Mouse (Mus musculus) forebrain, embryonic 10.5 days (tissue): Measurements from ENCODE around the gene Exo1. TPM values are rescaled to one million over a fixed set of nuclear protein-coding genes. Genes with fewer than 3 reads are reported as not detected.

Experiments
- DNase-seq: peaks from one replicate; pipeline ENCODE4 v3.0.0-alpha.2; 2017; ENCODE audit warnings: low spot score; ENCODE audit errors: extremely low spot score
- H3K27ac ChIP-seq: fragments of 300-500 bp; sonication (generic); 2 replicates; pipeline ENCODE4 v1.5.1; 2016; ENCODE audit warnings: mild to moderate bottlenecking
- H3K27me3 ChIP-seq: fragments of 300-500 bp; sonication (generic); 2 replicates; pipeline ENCODE4 v1.6.1; 2016; ENCODE audit warnings: mild to moderate bottlenecking; ENCODE audit not compliant: poor library complexity, severe bottlenecking
- H3K36me3 ChIP-seq: fragments of 300-500 bp; sonication (generic); replicated peaks from 2 replicates; pipeline ENCODE4 v1.6.1; 2016; ENCODE audit warnings: mild to moderate bottlenecking, moderate library complexity
- H3K4me1 ChIP-seq: fragments of 300-500 bp; sonication (generic); 2 replicates; pipeline ENCODE4 v1.6.1; 2016
- H3K4me3 ChIP-seq: fragments of 300-500 bp; sonication (generic); 2 replicates; pipeline ENCODE4 v1.5.1; 2016; ENCODE audit warnings: mild to moderate bottlenecking, moderate library complexity
- H3K9me3 ChIP-seq: fragments of 300-500 bp; sonication (generic); 2 replicates; pipeline ENCODE4 v1.6.1; 2016; ENCODE audit warnings: mild to moderate bottlenecking, moderate library complexity
- WGBS: fragments of 180-500 bp; shearing (Covaris S2); methylation state at CpG from one replicate; pipeline ENCODE4 v1.1.7; 2016; 5-methylcytosine and 5-hydroxymethylcytosine counted together
- polyA plus RNA-seq: library from polyadenylated mRNA; unstranded; fragments of >200 nt; fragmentation: Nextera tagmentation; extraction: Ambion mirVana; gene quantifications from 2 replicates; pipeline ENCODE4 v1.2.1, GENCODE M21; 2016

Exo1 gene
- polyA plus RNA-seq = 167 and 172 TPM in 2 replicates

DNA sequence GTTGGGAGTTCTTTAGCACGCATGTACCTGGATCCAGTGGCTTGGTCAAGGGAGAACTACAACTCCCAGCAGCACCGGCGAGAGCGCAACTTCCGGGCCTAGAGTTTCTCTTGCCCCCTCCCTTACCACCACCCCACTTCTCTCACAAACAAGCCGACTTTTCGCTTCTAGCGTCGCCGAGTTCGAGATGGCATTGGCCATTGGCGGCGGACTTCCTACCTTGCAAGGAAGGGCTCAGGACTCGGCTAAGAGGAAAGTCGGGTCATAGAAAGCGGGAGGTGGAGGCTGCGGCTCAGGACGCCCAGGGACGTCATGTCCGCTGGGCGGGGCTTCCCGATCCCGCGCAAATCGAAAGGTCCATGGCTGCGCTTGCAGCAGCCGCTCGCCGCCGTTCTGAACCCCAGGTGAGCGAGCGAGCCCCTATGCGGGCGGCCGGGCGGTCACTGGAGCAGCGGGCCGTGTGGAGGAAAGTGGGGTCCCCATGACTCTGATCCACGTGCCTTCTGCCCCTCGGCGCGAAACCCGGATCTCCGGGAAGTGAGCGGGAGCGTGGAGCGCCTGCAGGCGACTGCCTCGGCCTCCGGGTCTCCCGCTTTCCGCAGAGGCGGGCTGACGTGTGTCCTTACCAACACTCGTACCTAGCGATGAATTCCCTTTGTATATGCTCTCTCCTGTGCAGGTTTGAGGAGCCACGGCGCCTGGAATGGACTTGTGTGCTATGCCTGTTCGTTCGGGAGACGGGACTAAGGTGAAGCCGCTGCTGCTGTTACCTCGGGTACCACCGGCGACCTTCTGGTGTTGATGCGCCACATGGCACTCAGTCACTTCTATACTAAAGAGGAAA, at the start of gene Exo1:
Gene Exo1, plus strand, starts transcription at position 129 of the 844 bp plus-strand sequence.
- peak within 1 kb of the TSS; percentile 88 for H3K4me3 ChIP-seq
- peaks cover 41% of the 10 kb centered on the region for H3K36me3 ChIP-seq
- peak within 1 kb of the TSS; percentile 96 for H3K27ac ChIP-seq
- no peaks in the 10 kb centered on the region for H3K27me3 ChIP-seq
- under 1% methylated on average over 66 of the region's 66 CpGs for WGBS
- H3K9me3 ChIP-seq = no peaks in the 10 kb centered on the region
- DNase-seq = peak; percentile 92
- H3K4me1 ChIP-seq = peaks cover 25% of the 10 kb centered on the region

DNA sequence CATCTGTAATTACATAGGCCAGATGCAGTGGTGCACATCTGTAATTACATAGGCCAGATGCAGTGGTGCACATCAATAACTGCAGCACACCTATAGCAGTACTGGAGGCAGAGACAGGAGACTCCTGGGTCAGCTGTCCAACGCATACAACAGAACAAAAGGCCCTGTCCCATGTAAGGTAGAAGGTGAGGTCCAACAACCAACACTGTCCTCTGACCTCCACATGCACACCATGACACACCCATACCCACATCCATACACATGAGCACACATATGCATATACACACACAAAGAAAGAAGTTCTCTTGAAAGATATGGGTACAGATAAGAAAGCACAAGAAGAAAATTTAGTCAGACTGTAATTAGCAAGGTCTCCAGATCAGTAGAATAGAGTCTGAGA, 24.9 kb upstream of the Exo1 start:
- no peaks in the 10 kb centered on the region for H3K27me3 ChIP-seq
- no peak overlapping the region for H3K4me3 ChIP-seq
- H3K36me3 ChIP-seq = no peaks in the 10 kb centered on the region
- H3K9me3 ChIP-seq = no peaks in the 10 kb centered on the region
- H3K4me1 ChIP-seq = no peaks in the 10 kb centered on the region
- no peak for DNase-seq
- WGBS = 88% methylated on average over 1 of the region's 1 CpGs
- H3K27ac ChIP-seq = no peak overlapping the region

- Histone ChIP-seq H3K36me3 (no peaks in the 10 kb centered on the region), H3K27me3 (no peaks in the 10 kb centered on the region)
Observed at GRCm38 (mm10) chr1:175867050-175867449, 13.3 kb upstream of the Exo1 start.

GRCm38 (mm10) chr1:175867558-175867957, 12.8 kb upstream of the Exo1 start:
- DNase-seq = no peak
- WGBS = 42% methylated on average over 5 of the region's 5 CpGs
- Histone ChIP-seq H3K4me3 (no peak overlapping the region), H3K4me1 (peaks cover 7% of the 10 kb centered on the region; the same call in 1 of the 2 replicates), H3K9me3 (no peaks in the 10 kb centered on the region), H3K27ac (no peak overlapping the region), H3K27me3 (no peaks in the 10 kb centered on the region), H3K36me3 (no peaks in the 10 kb centered on the region)

More at GRCm38 (mm10) chr1:175867050-175867449, 13.3 kb upstream of the Exo1 start:
- H3K4me1 ChIP-seq = peaks cover 7% of the 10 kb centered on the region; the same call in 1 of the 2 replicates
- no peak overlapping the region for H3K4me3 ChIP-seq
- no peak for DNase-seq
- H3K9me3 ChIP-seq = no peaks in the 10 kb centered on the region
- H3K27ac ChIP-seq = no peak overlapping the region
- 53% methylated on average over 1 of the region's 1 CpGs for WGBS

DNA sequence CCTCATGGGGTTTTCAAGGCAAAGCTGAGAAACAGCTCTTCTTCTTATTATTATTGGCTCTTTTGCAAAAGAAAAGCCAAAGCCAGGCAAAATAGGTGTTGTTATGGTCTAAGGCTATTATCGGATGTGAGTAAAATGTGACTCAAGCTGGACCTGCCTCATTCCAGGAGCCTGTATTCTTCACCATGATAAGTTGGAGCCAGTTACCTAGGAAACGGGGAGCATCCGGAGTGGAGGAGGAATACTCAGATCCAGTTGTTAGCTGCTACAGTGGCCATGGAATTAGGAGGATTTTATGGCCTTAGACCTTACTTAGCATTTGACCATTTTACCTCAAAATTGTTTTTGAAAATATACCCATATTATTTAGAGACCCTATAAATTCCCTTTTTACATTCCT, 9.7 kb upstream of the Exo1 start:
- Histone ChIP-seq H3K9me3 (no peaks in the 10 kb centered on the region), H3K27me3 (no peaks in the 10 kb centered on the region), H3K4me3 (no peak overlapping the region), H3K27ac (no peak overlapping the region), H3K36me3 (no peaks in the 10 kb centered on the region), H3K4me1 (peaks cover 7% of the 10 kb centered on the region; the same call in 1 of the 2 replicates)
- WGBS = 80% methylated on average over 3 of the region's 3 CpGs
- DNase-seq = no peak

GRCm38 (mm10) chr1:175872028-175872816, 8.2 kb upstream of the Exo1 start:
- Histone ChIP-seq H3K27ac (no peak overlapping the region), H3K4me1 (peaks cover 3% of the 10 kb centered on the region; the same call in 1 of the 2 replicates), H3K4me3 (no peak overlapping the region), H3K36me3 (no peaks in the 10 kb centered on the region), H3K27me3 (no peaks in the 10 kb centered on the region), H3K9me3 (no peaks in the 10 kb centered on the region)
- 93% methylated on average over 6 of the region's 6 CpGs for WGBS
- no peak for DNase-seq

DNA sequence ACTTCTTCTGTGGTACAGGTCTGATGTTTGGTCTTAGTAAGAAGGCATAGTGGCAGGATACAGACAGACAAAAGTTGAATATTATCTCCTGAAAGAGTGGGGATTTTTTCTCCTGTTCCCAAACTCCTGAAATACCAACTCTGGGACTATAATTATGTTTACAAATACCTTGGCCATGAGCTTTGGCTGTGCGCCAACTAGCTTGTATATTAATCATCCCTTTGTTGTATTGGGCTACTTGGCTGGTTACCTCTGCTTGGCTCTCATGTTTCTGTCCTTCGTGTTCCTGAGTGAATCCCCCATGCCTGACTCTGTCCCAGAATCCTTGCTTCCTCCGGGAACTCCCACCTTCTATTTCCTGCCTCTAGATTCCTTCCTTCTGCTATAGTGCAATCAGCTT, 3.0 kb downstream of the Exo1 start:
- Histone ChIP-seq H3K27ac (no peak overlapping the region), H3K27me3 (no peaks in the 10 kb centered on the region), H3K9me3 (no peaks in the 10 kb centered on the region), H3K4me3 (no peak overlapping the region), H3K4me1 (peaks cover 25% of the 10 kb centered on the region), H3K36me3 (peaks cover 66% of the 10 kb centered on the region)
- no peak for DNase-seq
- 92% methylated on average over 3 of the region's 3 CpGs for WGBS

DNA sequence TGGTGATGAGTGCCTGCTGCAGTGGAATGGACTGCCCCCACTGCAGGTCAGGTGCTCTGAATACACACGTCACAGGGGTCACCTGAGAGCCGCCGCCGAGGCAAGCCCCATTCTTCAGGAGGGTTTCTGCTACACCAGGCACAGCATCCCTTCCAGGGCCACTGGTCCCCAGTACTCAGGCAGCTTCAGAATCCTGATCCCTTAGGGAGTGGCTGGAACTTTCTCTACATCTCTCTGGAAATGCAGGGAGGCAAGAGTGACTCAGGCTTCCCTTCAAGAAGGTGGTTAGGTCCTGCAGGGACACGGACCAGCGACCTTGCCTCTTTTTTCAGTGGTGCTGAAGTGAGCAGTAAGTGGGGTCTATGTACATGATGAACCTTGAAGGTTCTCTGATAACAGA, 12.9 kb downstream of the Exo1 start:
- Histone ChIP-seq H3K4me1 (no peaks in the 10 kb centered on the region), H3K27me3 (no peaks in the 10 kb centered on the region), H3K4me3 (no peak overlapping the region), H3K9me3 (no peaks in the 10 kb centered on the region), H3K36me3 (peaks cover 82% of the 10 kb centered on the region), H3K27ac (no peak overlapping the region)
- no peak for DNase-seq
- WGBS = 88% methylated on average over 6 of the region's 6 CpGs

- WGBS = 94% methylated on average over 12 of the region's 12 CpGs
- Histone ChIP-seq H3K27me3 (no peaks in the 10 kb centered on the region), H3K36me3 (peaks cover 82% of the 10 kb centered on the region), H3K4me1 (no peaks in the 10 kb centered on the region), H3K9me3 (no peaks in the 10 kb centered on the region), H3K27ac (no peak overlapping the region), H3K4me3 (no peak overlapping the region)
- no peak for DNase-seq
Observed at GRCm38 (mm10) chr1:175893726-175894125, 13.3 kb downstream of the Exo1 start.

- DNase-seq = no peak
- no peaks in the 10 kb centered on the region for H3K9me3 ChIP-seq
- no peaks in the 10 kb centered on the region for H3K4me1 ChIP-seq
- H3K27me3 ChIP-seq = no peaks in the 10 kb centered on the region
- peaks cover 61% of the 10 kb centered on the region for H3K36me3 ChIP-seq
- no peak overlapping the region for H3K27ac ChIP-seq
- no peak overlapping the region for H3K4me3 ChIP-seq
- 88% methylated on average over 2 of the region's 2 CpGs for WGBS
Observed at GRCm38 (mm10) chr1:175911207-175911606, 30.8 kb downstream of the Exo1 start.

GRCm38 (mm10) chr1:175912038-175912437, 31.7 kb downstream of the Exo1 start:
- Histone ChIP-seq H3K27me3 (no peaks in the 10 kb centered on the region), H3K9me3 (no peaks in the 10 kb centered on the region), H3K27ac (no peak overlapping the region), H3K4me3 (no peak overlapping the region), H3K4me1 (no peaks in the 10 kb centered on the region), H3K36me3 (peaks cover 53% of the 10 kb centered on the region)
- DNase-seq = no peak
- WGBS = 90% methylated on average over 3 of the region's 3 CpGs

DNA sequence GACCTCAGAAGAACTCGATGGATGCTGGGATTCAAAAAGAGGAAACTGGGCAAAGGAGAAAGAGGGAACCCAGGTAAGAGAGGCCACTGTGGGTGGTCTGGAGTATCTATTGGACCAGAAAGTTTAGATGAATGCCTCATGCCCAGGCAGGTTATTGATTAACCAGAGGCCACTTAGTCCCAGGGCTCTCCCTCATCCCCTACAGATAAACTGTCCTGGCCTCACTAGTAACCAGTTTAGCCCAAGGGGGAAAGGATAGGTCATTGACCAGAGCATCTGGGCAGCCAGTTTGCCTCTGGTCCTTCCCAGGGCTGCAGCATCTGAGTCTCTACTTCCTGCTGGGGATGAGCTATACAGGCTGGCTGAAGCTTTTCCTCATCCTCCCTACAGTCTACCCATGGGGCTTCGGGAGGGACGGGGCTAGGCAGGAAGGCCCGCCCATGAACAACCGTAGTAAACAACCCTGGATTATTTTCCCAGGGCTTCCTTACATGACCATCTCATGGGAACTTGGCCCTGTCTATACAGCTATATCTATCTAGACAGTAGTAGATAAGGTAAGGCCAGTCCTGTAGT, 33.4 kb downstream of the Exo1 start:
- H3K9me3 ChIP-seq = no peaks in the 10 kb centered on the region
- 83% methylated on average over 5 of the region's 5 CpGs for WGBS
- no peak overlapping the region for H3K27ac ChIP-seq
- H3K27me3 ChIP-seq = no peaks in the 10 kb centered on the region
- H3K36me3 ChIP-seq = peaks cover 35% of the 10 kb centered on the region
- H3K4me1 ChIP-seq = no peaks in the 10 kb centered on the region
- DNase-seq = no peak
- no peak overlapping the region for H3K4me3 ChIP-seq
